Mouse (Mus musculus) spleen, postnatal 36 days (tissue): ENCODE data around the gene Hprt.
A peak's percentile ranks its signal among the peaks of the same experiment; 100 is the strongest.
"Not testable (repeated sequence)": the region's sequence is repeated elsewhere in the genome, so short reads cannot be mapped to it uniquely, and the experiment has no call there.

Source experiments
- DNase-seq, 2 experiments: peaks; one replicate each; pipeline ENCODE4 v3.0.0; 2022; ENCODE audit warnings: low spot score in 2 of 2, mixed read lengths in 1 of 2

Hprt gene

DNA sequence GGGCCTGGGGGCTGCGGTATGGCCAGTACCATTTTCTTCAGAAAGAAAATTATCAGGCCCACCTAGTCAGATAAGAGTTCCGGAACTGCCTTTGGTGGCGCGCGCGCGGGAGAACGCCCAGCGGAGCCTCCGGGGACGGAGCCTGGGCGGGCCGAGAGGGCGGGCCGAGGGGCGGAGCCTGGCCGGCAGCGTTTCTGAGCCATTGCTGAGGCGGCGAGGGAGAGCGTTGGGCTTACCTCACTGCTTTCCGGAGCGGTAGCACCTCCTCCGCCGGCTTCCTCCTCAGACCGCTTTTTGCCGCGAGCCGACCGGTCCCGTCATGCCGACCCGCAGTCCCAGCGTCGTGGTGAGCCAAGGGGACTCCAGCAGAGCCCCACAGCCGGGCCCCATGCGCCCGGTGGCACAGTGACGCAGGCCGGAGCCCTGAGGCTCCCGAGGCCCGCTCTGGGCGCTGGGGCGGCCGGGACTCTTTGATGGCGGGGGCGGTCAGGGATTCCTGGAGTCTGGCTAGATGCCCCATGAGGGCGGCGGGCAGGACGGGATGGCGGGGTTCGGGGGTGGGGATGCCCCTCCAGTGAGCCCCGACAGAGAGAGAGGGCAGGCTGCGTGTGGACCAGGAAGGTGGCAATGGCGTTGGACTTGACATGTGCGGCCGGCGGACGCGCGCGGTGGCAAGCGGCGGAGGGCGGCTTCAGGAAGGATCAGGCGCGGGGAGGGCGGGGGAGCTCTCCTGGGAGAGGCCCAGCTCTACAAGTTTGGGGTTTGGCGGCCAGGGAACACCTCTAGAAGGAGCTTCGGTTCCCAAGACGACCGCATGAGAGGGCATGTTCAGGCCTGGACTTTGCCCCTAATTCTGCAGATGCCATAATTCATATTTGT lies at the start of gene Hprt:
Hprt (plus strand) TSS at position 233 of the 879 bp plus-strand sequence.
- peak; percentile 88 to 90 for DNase-seq

DNA sequence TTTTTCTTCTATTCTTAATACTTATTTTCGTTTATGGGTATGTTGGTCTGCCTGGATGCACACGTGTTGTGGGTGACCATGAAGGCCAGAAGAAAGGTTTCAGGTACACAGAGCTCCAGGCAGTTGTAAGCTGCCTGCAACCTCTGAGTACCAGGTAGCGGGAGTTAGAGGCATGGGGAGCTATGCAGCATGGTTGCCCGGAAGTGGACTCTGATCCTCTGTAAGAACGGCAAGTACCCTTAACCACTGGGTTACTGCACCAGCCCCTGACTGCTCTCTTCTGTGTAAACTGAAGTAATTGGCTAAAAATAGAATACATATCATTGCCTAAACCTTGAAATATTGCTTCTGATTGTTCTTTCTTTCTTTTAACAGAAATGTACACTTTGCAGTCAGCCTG lies 42.4 kb upstream of the Hprt start:
- DNase-seq: no peak

DNA sequence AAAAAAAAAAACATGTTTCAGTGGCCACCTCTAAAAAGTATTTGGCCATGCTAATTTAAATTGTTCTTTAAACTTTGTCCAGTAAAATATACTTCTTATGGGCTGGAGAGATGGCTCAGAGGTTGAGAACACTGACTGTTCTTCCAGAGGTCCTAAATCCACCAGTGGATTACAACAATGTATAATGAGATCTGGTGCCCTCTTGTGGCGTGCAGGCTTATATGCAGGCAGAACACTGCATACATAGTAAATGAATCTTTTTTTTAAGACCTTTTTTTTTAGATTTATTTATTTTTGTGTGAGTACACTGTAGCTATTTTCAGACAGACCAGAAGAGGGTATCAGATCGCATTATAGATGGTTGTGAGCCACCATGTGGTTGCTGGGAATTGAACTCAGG lies 38.2 kb upstream of the Hprt start:
- DNase-seq: peak in 1 of 2 experiments; percentile 2

DNA sequence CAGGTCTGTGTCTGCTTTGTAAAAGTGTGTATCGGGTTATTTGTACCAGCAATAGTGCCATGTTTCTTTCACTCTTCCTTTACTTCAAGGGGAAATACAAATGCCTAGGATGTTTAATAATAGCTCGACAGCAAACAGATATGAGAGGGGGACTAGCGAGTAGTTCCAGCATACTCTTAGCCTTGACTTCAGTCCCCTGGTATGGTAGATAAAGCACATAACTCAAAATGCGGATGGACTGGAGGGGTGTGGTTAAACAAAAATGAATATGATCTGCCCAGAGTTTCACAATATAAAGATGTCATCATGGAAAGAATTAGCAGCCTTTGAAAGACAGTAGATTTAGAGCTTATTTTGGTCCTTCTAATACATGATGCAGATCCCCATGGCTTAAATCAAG lies 31.0 kb upstream of the Hprt start:
- DNase-seq: no peak

DNA sequence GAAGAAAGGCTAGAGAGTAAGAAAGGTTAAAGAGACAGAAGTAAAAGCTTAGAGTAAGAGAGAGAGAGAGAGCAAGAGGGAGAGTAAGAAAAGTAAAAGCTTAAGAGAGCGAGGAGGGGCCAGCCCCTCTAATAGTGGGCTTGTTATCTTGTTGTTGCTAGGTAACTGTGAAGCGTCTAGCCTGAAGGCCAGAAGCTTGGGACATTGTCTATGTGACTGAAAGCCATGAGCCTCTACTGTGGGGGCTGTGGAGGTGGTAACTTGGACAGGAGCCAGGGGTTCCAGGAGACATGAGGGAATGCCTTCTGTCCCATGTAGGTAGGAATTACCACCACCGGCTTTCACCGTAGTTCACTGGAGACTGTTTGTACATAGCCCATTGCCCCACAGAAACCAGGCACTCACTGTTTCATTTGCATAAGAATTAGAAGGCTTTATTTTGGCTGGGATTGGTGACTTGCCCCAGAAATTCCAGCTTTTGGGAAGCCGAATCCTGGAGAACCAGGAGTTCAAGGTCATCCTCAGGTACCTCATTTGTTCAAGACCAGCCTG lies 26.3 kb upstream of the Hprt start:
- no peak for DNase-seq

DNA sequence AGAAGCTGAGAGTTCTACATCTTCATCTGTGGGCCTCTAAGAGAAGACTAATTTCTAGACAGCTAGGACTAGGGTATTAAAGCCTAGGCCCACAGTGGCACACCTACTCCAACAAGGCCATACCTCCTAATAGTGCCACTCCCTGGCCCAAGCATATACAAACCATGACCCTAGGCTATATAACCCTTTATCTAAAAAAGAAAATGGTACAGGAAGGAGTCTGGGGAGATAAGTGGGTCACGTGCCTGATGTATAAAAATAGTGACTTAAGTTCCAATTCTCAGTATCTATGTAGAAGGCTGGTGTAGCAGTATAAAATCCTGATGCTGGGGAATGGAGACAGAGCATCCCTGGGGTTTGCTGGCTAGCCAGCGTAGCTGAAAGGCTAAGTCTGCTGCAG lies 22.8 kb upstream of the Hprt start:
- DNase-seq: no peak

DNA sequence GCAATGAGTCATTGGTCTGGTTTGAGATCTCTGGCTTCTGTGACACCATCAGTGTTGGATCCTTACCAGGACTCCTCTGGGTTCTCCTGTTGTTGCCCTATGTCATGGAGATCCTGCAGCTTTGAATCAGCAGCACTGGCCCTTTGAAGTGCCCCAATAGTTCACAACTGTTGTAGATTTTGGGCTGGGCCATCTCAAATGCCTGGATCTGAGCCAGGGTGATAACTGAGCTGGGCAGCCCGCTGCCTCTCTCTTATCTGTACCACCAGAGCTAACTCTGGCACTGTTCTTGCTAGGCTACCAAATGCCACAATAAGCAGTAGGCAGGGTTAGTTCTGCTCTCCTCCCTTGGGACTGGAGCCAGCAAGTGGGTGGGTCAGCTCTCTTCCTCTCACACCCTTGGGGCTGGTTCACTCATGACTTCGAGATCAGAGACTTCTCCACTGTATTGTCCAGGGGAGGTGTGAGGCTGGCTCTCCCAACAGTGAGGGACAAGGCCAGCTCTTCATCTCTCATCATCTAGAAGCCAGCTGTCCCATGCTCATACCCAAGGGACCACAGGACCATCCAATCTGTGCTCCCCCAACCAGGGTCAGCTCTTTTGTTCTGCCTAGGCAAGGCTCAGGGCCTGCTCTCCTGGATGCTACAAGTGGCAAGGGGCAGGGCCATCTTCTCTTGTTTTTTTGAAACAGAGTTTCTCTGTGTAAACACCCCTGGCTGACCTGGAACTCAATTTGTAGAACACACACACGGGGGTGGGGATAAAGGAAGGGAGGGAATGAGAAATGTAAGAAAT lies 16.5 kb upstream of the Hprt start:
- DNase-seq: peak; percentile 66 to 74

DNA sequence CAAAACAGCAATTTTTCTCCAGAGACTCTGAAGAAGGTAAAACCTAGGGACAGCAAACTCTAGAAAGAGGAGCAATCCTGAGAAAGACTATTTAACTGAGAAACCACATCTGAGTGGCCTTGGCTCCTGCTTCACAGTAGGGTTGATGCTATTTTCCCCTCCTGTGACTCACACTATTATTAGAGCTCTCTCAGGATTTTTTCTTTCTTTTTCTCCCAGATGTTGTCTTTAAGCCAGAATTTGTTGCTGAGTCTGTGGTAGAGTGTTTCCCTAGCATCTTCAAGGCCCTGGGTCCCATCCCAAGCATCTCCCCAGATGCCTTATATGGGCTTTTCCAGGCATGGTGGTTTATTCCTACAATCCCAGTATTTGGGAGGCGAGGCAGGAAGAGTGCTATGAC lies 15.8 kb upstream of the Hprt start:
- DNase-seq: no peak

DNA sequence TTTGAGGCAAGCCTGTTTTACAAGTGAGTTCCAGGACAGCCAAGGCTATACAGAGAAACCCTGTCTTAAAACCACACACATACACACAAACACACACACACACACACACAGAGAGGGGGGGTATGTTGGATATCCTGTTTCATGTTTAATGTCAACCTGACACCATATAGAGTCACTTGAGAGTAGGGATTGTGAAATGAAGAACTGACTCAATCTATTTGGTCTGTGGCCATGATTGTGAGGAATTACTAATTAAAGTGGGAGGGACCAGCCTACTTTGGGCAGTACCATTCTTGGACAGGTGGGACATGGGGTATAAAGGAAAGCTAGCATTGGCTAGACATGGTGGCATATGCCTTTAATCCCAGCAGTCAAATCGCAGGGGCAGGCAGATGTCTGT lies 15.3 kb upstream of the Hprt start:
- no peak for DNase-seq

DNA sequence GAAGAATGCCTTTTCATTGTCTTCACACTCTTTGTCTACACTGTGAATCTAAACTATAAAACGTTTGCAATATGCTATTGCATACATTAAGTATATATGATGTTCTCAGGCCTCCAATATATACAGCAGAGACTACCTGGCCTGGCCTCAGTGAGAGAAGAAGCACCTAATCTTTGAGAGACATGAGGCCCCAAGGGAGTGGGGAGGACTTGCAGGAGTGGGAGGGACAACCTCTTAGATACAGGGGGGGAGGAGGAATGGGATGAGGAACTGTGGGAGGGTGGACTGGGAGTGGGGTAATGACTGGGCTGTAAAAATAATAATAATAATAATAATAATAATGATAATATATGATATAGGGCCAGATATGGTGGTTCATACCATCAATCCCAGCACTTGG lies 9.4 kb upstream of the Hprt start:
- DNase-seq: no peak

DNA sequence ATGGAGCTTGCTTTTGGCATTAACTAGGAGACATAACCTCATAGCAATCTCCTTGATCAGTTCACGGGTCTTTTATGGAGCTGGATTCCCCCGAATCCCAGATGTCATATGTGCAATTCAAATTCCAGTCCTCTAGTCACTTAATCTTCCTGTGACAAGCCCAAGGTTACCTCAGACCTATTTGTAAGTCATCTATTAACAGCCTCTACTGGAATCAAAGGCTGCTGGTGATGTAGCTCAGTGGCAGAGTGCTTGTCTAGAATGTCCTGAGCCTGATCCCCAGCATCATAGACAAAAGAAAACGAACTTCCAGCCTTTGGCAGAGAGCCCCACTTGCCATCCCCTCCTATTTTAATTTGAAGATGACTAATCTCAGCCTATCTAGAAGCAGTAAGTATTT lies 6.6 kb upstream of the Hprt start:
- no peak for DNase-seq

DNA sequence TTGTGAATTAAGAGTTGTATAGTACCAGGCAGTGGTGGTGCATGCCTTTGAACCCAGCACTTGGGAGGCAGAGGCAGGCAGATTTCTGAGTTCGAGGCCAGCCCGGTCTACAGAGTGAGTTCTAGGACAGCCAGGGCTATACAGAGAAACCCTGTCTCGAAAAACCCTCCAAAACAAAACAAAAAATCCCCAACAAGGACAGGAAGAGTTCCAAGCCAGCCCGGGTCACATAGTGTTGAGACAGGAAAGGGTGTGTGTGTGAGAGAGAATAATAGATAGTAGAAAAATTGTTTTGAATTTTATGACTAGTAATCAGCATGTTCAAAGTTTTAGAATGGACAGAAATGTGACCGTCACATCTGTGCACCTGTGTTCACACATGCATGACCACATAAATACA lies 6.8 kb downstream of the Hprt start:
- not testable (repeated sequence) for DNase-seq

DNA sequence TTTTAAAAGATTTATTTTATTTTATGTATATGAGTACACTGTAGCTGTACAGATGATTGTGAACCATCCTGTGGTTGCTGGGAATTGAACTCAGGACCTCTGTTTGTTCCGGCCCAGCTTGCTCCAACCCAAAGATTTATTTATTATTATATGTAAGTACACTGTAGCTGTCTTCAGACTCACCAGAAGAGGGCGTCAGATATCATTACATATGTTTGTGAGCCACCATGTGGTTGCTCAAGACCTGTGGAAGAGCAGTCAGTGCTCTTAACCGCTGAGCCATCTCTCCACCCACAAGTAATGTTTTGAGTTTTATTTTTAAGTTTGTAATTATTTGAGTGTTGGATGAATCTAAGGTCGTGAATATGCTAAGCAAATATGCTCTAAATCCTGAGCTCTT lies 16.9 kb downstream of the Hprt start:
- DNase-seq: not testable (repeated sequence)

DNA sequence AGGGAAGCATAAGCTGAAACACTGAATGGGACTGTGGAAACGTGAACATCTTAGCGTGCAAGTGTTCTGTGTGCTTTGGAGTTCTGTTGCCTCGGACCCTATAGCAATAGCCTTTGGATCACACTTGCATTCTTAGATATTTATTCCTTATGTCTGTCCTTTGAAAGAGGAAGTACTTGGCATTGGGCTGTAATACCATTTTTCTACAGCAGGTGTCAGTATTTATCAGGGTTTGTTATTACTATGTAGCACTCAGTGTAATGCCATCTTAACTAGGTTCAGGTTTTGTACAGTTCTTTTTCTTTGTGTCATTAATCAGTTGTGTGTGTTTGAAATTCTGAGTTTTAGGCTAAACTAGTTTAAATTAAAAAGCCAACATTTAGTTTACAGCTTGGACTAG lies 18.1 kb downstream of the Hprt start:
- DNase-seq: peak; percentile 17 to 55

DNA sequence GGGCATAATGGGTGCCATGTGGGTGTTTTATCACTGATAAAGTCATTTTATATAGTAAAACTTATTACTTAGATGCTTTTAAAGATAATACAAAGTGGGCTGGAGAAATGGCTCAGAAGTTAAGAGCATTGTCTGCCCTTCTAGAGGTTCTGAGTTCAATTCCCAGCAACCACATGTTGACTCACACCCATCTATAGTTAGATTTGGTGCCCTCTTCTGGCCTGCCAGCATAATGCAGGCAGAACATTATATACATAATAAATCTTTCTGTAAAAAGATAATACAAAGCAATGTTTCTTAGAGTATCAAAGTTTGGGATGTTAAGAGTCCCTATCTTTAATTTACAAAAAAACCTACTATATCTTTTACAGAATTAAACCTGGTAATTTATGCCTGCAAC lies 27.6 kb downstream of the Hprt start:
- no peak for DNase-seq

DNA sequence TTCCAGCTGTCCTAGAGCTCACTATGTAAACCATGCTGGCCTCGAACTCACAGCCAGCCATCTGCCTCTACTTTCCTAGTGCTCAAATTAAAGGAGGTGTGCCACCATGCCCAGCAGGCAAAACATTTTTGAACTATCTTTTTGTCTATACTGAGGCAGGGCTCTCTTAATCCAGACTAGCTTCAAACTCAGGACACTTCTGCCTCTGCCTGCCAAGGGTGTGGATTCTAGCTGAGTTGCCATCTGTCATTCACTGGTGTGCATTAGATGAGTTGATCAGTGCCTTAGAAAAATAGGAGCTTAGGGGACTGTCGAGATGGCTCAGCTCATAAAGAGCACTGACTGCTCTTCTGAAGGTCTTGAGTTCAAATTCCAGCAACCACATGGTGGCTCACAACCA lies 35.1 kb downstream of the Hprt start:
- no peak for DNase-seq

DNA sequence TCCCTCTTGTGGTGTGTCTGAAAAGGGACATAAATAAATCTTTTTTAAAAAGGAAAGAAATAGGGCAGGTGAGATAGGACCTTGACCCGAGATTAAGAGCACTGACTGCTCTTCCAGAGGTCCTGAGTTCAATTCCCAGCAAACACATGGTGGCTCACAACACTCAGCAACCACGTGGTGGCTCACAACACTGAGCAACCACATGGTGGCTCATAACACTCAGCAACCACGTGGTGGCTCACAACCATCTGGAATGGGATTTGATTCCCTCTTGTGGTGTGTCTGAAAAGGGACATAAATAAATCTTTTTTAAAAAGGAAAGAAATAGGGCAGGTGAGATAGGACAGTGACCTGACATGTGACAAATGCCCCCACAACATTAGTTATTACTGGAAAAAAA lies 36.3 kb downstream of the Hprt start:
- DNase-seq: not testable (repeated sequence)

DNA sequence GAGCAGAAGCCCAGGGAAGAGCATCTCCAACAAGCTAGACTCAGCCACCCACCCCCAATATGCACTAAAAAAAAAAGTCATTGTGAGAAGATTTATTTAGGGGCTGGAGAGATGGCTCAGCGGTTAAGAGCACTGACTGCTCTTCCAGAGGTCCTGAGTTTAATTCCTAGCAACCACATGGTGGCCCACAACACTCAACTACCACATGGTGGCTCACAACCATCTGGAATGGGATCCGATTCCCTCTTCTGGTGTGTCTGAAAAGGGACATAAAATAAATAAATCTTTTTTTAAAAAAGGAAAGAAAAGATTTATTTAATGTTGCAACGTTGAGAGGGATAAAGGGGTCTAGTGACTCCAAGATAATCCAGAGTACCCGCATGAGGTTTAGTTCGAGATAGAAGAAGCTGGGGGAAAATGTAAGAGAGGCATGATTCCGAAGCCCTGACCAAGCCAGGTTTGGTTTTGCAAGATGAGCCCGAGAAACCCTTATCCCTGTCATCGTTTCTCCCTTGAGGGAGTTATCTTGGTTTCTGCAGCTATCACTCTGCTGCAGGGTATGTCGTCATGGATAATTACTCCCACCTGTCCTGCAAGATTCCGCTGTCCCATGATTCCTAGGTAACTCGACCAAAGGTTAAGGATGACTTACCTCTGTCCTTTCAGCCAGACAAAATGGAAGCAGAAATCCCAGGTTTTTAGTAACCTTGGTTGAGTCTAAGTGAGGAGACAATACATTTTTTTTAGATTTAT lies 37.7 kb downstream of the Hprt start:
- DNase-seq: no peak

DNA sequence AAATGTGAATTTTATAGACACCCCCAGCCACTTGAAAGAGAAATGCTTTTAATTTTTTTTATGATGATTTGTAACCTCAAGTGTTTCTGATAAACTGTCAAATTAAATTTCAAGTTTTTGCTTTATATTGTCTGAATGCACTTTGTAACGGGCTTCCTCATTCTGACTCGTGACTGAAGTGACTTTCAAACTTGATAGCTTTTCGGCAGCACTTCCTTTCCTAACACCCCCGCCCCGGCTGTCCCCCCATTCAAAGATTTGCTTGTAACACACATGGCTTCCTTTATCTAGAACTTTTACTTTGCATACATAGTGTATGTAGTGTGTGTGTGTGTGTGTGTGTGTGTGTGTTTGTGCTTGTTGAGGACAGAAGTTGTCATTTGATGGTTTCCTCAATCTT lies 41.6 kb downstream of the Hprt start:
- DNase-seq: peak; percentile 31 to 38

DNA sequence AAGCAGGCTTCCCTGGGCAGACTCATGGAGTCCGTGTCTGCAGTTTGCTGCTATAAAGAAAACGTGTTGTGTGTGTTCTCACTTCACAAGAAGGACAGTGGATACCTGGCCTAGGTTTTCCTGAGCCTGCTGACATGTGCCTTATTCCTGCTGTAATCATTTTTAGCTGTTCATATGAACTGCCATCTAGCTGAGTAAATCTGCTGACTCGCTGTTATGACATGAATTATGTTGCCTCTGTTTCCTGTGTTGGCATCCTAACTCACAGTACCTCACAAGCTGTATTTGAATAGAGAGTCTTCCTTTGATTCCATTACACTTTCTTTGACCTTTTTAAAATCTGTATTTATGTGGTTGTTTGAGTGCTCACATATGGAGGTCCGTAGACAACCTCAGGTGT lies 50.3 kb downstream of the Hprt start:
- DNase-seq: no peak

DNA sequence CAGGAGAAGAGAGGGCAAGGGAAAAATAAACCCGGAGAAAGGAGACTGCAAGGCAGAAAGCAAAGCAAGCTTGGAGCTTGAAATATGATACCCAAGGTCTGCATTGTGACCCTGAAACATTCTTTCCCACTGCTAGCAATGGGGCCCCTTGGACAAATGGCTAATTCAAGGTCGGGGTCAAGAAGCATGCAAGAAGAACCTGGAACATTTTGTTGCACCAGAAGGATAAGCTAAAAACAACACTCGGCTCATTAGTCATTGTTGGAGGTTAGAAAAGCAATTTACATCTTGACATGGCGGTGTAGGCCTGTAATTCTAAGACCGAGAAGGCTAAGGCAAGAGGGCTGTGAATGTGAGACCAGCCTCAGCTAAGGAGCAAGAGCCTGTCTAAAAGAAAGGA lies 51.7 kb downstream of the Hprt start:
- no peak for DNase-seq

DNA sequence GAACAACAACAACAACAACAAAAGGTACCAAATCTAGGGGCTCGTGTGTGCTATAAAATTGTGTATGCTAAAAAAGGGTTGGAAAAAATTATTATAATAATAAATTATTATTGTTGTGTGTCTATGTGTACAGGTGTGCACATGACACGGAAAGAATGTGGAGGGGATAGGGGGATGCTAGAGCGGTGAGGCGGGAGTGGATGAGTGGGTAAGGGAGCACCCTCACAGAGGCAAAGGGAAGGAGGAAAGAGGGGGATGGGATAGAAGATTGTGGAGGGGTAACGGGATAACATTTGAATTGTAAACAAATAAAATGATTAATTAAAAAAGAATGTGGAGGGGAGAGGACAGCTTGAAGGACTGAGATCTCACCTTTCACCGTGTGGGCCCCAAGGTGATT lies 52.2 kb downstream of the Hprt start:
- no peak for DNase-seq
